Mouse (Mus musculus) frontal cortex, postnatal 14 days (tissue): ENCODE data around the gene Gm21874.
"Not testable (repeated sequence)": the region's sequence is repeated elsewhere in the genome, so short reads cannot be mapped to it uniquely, and the experiment has no call there.

Experiments
- DNase-seq, 2 experiments: peaks; one replicate each; pipeline ENCODE4 v3.0.0; 2022; ENCODE audit warnings: low spot score in 2 of 2

The Gm21874 gene

GRCm38 (mm10) chrY:9416048-9416447, at the start of gene Gm21874:
TSS of gene Gm21874 (minus strand) at chrY:9416148.
- DNase-seq: not testable (repeated sequence)
